ENCODE assay signal across 8 mouse cellular contexts in the genomic region with DNA sequence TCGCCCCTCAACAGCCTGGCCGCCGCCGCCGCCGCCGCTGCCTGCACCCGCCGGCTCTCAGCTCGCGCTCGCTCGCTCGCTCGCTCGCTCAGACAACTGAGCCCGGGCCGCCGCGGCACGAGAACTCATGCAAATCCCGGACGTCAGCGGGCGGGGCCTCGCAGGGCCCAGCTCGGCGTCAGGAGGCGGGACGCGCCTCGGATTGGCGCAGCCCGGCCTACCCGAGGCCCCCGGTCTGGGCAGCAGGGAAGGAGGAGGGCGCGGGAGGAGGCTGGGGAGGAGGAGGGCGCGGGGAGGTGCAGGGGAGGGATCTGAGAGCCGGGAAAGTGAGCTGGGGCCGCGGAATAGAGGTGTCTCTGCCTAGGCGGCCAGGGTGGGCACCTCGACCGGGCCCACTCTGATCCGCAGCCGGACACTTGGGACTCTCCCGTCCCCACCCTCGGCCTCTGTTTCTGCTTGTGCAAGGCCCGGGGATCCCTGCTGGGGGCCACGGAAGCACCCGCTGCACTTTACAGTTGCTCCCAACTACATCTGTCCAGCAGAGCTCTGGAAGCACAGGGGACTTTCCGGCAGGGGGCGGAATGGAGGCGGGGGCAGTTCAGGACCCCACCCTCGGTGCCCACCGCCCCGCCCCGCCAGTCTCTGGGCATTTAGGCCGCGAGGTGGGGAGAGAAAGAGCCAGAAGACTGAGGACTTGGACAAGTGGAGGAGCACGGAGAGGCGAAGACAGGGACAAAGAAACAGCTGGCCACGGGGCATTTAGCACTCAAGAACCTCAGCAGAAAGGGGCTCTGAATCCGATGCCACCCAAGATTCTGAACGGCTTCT. TPM values are rescaled to one million over a fixed set of nuclear protein-coding genes. Genes with fewer than 3 reads are reported as not detected.
A peak's percentile ranks its signal among the peaks of the same experiment; 100 is the strongest.
DNase-seq lines count a peak whose midpoint lies in the region; ATAC-seq lines count a peak whose summit lies in the region.

Gene Cbx4, minus strand, starts transcription at position 78 of the 828 bp plus-strand sequence.

- peak within 1 kb of the TSS; percentile 99 for H3K27ac ChIP-seq in lung, embryonic 16.5 days (ENCODE audit: low read length)

- H3K36me3 ChIP-seq in lung, embryonic 16.5 days (ENCODE audit: control insufficient read depth, insufficient read depth, low read length): peaks cover 10% of the 10 kb centered on the region

- H3K9me3 ChIP-seq in lung, embryonic 16.5 days (ENCODE audit: control insufficient read depth, low read length): no peaks in the 10 kb centered on the region

- H3K9ac ChIP-seq in lung, embryonic 16.5 days (ENCODE audit: low read length): peak within 1 kb of the TSS; percentile 96

- peak within 1 kb of the TSS; percentile 88 for H3K4me2 ChIP-seq in lung, embryonic 16.5 days (ENCODE audit: low read depth, low read length)

- WGBS in lung, embryonic 16.5 days: under 1% methylated on average over 61 of the region's 67 CpGs

- peaks cover 10% of the 10 kb centered on the region for H3K27me3 ChIP-seq in lung, embryonic 16.5 days (ENCODE audit: control insufficient read depth, insufficient read depth, low read depth, low read length)

- peak within 1 kb of the TSS; percentile 95 for H3K4me3 ChIP-seq in lung, embryonic 16.5 days (ENCODE audit: low read length)

- H3K4me1 ChIP-seq in lung, embryonic 16.5 days (replicated peaks; ENCODE audit: control insufficient read depth, insufficient read depth, low read length): peaks cover 75% of the 10 kb centered on the region

- ATAC-seq in hematopoietic stem cell, adult 5-6 weeks (replicated peaks in 1 of 2; ENCODE audit: insufficient read depth in 1 of 2, low FRiP score in 2 of 2, low TSS enrichment in 1 of 2, low read depth in 1 of 2, poor library complexity in 2 of 2, severe bottlenecking in 2 of 2): peak; percentile 65 to 72
- peak; percentile 89 for ATAC-seq in lung, embryonic 16.5 days (ENCODE audit: low read depth)

- peak; percentile 77 for DNase-seq in MEL-GATA-1-ER (ENCODE audit: extremely low read depth, low read depth)
- peak; percentile 90 to 93 for DNase-seq in cerebellum, adult 18-20 months
- peak; percentile 95 for DNase-seq in forelimb bud, embryonic 11.5 days (ENCODE audit: low read depth, low spot score)
- DNase-seq in layer of hippocampus, adult 9-11 months: peak; percentile 93
- peak; percentile 93 for DNase-seq in ovary, postnatal 36 days (ENCODE audit: low spot score)
- peak; percentile 96 for DNase-seq in thymus, postnatal 14 days

RNA-seq across cellular contexts. Expression of gene Cbx4, which starts in this region (rescaled TPM):
- total RNA-seq in hematopoietic stem cell, adult 5-6 weeks (2017): 15.7 and 19.7 TPM in 2 replicates
- polyA plus RNA-seq in lung, embryonic 16.5 days (2015; fragmentation: Nextera tagmentation; extraction: Ambion mirVana): 13.3 and 14.0 TPM in 2 replicates

Comparison
In these comparisons a context has a peak if more than half of its experiments do, and no peak if none do; other contexts are left out.
1. Peak in every context shown above with its lines: DNase-seq, ATAC-seq, H3K4me3 ChIP-seq and H3K27ac ChIP-seq.